Mouse (Mus musculus): ENCODE measurements around the gene Kcnj12. TPM values are rescaled to one million over a fixed set of nuclear protein-coding genes. Genes with fewer than 3 reads are reported as not detected.

Kcnj12 gene
- polyA plus RNA-seq, 1 experiment, result 12.8 TPM

DNA sequence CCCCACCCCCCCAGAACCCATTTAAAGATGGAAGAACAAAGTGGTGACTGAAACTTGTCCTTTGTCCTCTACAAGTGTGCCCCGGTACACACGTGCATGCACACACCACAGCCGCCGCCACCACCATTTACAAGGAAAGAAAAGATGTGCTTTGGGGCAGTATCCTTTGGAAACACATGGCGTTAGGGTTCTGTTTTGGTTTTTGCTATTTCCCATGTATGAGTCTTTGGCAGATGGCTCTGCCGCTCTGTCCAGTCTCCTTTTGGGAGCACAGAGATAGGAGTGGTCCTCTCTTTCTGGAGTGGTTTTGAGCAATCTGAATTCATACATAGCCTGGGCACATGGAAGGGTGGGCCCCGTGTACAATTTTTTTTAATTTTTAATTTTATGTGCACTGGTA, 8.8 kb downstream of the Kcnj12 start:
- Histone ChIP-seq H3K4me1 (ENCODE audit: control insufficient read depth, insufficient read depth, low read length) (no peaks in the 10 kb centered on the region), H3K4me3 (ENCODE audit: insufficient read depth, low read length) (no peak overlapping the region), H3K27ac (ENCODE audit: insufficient read depth, low read length) (no peak overlapping the region)
- TF ChIP-seq POLR2A (IDR thresholded peaks at IDR 0.05; ENCODE audit: extremely low read depth, insufficient read depth, low read length), result no peak
- TF ChIP-seq CTCF (IDR thresholded peaks at IDR 0.05; ENCODE audit: extremely low read depth, insufficient read depth, low read length), result no peak

GRCm38 (mm10) chr11:61031658-61032445, 9.5 kb downstream of the Kcnj12 start:
- no peak for TF ChIP-seq CTCF (IDR thresholded peaks at IDR 0.05; ENCODE audit: extremely low read depth, insufficient read depth, low read length)
- TF ChIP-seq POLR2A (IDR thresholded peaks at IDR 0.05; ENCODE audit: extremely low read depth, insufficient read depth, low read length), result no peak
- H3K4me1 ChIP-seq (ENCODE audit: control insufficient read depth, insufficient read depth, low read length), result no peaks in the 10 kb centered on the region
- H3K4me3 ChIP-seq (ENCODE audit: insufficient read depth, low read length), result no peak overlapping the region
- no peak overlapping the region for H3K27ac ChIP-seq (ENCODE audit: insufficient read depth, low read length)

GRCm38 (mm10) chr11:61032481-61032880, 10.1 kb downstream of the Kcnj12 start:
- no peak for TF ChIP-seq CTCF (IDR thresholded peaks at IDR 0.05; ENCODE audit: extremely low read depth, insufficient read depth, low read length)
- TF ChIP-seq POLR2A (IDR thresholded peaks at IDR 0.05; ENCODE audit: extremely low read depth, insufficient read depth, low read length), result no peak
- Histone ChIP-seq H3K4me3 (ENCODE audit: insufficient read depth, low read length) (no peak overlapping the region), H3K27ac (ENCODE audit: insufficient read depth, low read length) (no peak overlapping the region), H3K4me1 (ENCODE audit: control insufficient read depth, insufficient read depth, low read length) (no peaks in the 10 kb centered on the region)

GRCm38 (mm10) chr11:61033160-61033559, 10.8 kb downstream of the Kcnj12 start:
- no peak overlapping the region for H3K27ac ChIP-seq (ENCODE audit: insufficient read depth, low read length)

DNA sequence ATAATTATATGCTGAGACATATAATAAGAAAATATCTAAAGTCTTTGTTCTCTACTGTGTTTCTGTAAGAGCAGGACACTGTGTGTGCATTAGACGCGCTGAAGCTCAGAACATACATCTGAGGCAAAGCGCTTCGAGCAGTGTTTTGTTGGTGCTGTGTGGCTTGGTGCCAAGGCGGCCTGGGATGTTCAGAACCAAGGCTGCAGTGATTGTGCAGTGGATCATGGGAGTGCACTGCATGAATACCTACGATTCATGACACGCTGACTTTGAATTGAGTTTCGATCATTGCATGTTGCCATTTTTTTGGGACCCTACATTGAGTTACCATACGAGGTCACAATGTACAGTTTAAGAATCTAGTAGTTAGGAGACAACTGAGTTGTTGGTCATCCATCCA, 14.3 kb downstream of the Kcnj12 start:
- no peaks in the 10 kb centered on the region for H3K4me1 ChIP-seq (ENCODE audit: control insufficient read depth, insufficient read depth, low read length)
- H3K27ac ChIP-seq (ENCODE audit: insufficient read depth, low read length), result no peak overlapping the region
- TF ChIP-seq CTCF (IDR thresholded peaks at IDR 0.05; ENCODE audit: extremely low read depth, insufficient read depth, low read length), result no peak
- TF ChIP-seq POLR2A (IDR thresholded peaks at IDR 0.05; ENCODE audit: extremely low read depth, insufficient read depth, low read length), result no peak
- no peak overlapping the region for H3K4me3 ChIP-seq (ENCODE audit: insufficient read depth, low read length)

More at GRCm38 (mm10) chr11:61033160-61033559, 10.8 kb downstream of the Kcnj12 start:
- H3K4me1 ChIP-seq (ENCODE audit: control insufficient read depth, insufficient read depth, low read length), result no peaks in the 10 kb centered on the region
- H3K4me3 ChIP-seq (ENCODE audit: insufficient read depth, low read length), result no peak overlapping the region
- TF ChIP-seq CTCF (IDR thresholded peaks at IDR 0.05; ENCODE audit: extremely low read depth, insufficient read depth, low read length), result no peak
- no peak for TF ChIP-seq POLR2A (IDR thresholded peaks at IDR 0.05; ENCODE audit: extremely low read depth, insufficient read depth, low read length)

DNA sequence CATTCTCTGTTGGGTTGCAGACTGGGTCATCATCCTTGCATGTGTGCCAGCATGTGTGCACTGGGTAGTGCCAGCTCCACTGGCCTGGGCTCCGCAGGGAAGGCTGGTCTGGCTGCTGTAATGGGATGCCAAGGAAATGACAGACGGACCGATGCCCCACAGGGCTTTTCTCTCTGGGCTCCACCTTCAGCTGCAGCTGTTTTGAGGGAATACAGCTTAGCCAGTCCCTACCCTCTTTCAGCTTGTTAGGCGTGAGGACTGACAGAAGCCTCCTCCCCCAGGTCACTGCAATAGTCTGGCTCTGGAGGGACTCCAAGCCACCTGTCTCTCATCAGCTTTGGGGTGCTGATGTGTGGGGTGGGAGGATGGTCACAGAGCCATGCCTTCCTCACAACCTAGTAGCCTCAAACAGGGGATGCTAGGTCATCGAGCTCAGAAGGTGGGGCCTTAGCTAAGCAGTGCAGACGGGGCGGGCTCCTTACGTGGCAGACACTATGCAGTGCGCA, 16.0 kb downstream of the Kcnj12 start:
- Histone ChIP-seq H3K27ac (ENCODE audit: insufficient read depth, low read length) (no peak overlapping the region), H3K4me1 (ENCODE audit: control insufficient read depth, insufficient read depth, low read length) (peaks cover under 1% of the 10 kb centered on the region; the same call in 1 of the 2 replicates), H3K4me3 (ENCODE audit: insufficient read depth, low read length) (no peak overlapping the region)
- TF ChIP-seq POLR2A (IDR thresholded peaks at IDR 0.05; ENCODE audit: extremely low read depth, insufficient read depth, low read length), result no peak
- TF ChIP-seq CTCF (IDR thresholded peaks at IDR 0.05; ENCODE audit: extremely low read depth, insufficient read depth, low read length), result no peak

DNA sequence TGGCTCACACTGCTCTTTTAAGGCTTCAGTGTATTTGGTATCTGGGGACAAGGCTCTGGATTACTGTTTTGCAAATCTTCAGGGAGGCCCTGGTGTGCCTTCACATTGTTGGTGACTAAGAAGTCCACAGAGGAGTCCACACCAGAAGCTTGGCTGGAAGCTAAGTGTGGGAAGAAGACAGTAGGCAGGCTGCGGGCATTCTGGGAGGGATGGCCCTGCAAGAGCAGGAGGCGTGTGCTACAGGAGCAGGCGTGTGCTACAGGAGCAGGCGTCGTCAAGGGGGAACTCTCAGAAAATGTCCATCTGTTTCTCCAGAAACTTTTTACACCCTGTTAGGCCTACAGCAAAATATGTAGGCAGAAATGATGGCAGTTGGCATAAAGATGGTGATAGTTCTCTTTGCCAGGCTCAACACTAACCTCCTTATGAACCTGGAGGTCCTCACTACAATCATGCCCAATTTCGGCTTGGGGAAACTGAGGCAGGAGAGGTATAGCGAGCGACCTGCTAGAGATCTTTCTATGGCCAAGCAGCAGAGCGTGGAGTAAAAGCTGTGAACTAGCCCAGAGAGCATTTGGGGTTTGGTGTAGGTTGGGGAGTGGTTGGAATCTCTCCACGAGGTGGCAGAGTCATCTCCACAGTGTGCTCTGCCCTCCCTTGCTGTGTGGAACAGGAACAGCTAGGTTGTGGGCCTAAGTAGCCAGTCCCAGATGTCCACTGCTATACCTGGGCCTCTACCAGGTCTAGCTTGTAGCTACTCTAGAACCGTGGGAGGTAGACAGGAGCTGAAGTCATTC, 18.7 kb downstream of the Kcnj12 start:
- Histone ChIP-seq H3K4me3 (ENCODE audit: insufficient read depth, low read length) (no peak overlapping the region), H3K27ac (ENCODE audit: insufficient read depth, low read length) (no peak overlapping the region), H3K4me1 (ENCODE audit: control insufficient read depth, insufficient read depth, low read length) (peaks cover 3% of the 10 kb centered on the region; the same call in 1 of the 2 replicates)
- TF ChIP-seq POLR2A (IDR thresholded peaks at IDR 0.05; ENCODE audit: extremely low read depth, insufficient read depth, low read length) (no peak), CTCF (IDR thresholded peaks at IDR 0.05; ENCODE audit: extremely low read depth, insufficient read depth, low read length) (no peak)

DNA sequence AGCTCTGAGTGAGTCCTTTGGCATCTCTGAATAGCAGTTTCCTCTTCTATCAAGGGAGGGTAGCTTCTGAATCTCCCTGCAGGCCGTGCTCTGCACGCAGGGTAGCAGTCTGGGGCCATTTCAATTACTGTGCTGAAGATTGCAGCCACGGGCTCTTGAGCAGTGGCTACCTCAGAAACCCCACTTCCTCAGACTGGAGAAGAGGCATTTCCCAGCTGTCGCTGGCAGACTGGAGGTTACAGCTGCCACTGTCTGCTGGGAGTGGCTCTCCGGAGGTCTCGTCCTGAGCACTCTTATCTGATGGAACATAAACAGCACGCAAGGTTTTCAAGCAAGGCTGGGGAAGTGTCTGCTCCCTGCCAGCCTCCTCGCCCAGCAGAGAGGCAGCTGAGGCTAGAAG, 20.2 kb downstream of the Kcnj12 start:
- H3K4me1 ChIP-seq (ENCODE audit: control insufficient read depth, insufficient read depth, low read length), result peaks cover 3% of the 10 kb centered on the region; the same call in 1 of the 2 replicates
- TF ChIP-seq CTCF (IDR thresholded peaks at IDR 0.05; ENCODE audit: extremely low read depth, insufficient read depth, low read length) (no peak), POLR2A (IDR thresholded peaks at IDR 0.05; ENCODE audit: extremely low read depth, insufficient read depth, low read length) (no peak)
- H3K27ac ChIP-seq (ENCODE audit: insufficient read depth, low read length), result no peak overlapping the region
- no peak overlapping the region for H3K4me3 ChIP-seq (ENCODE audit: insufficient read depth, low read length)

- Histone ChIP-seq H3K27ac (ENCODE audit: insufficient read depth, low read length) (no peak overlapping the region), H3K4me1 (ENCODE audit: control insufficient read depth, insufficient read depth, low read length) (peaks cover 3% of the 10 kb centered on the region; the same call in 1 of the 2 replicates), H3K4me3 (ENCODE audit: insufficient read depth, low read length) (no peak overlapping the region)
- TF ChIP-seq POLR2A (IDR thresholded peaks at IDR 0.05; ENCODE audit: extremely low read depth, insufficient read depth, low read length), result no peak
- peak; percentile 26; the same call in 1 of the 2 replicates for TF ChIP-seq CTCF (IDR thresholded peaks at IDR 0.05; ENCODE audit: extremely low read depth, insufficient read depth, low read length)
Measured at GRCm38 (mm10) chr11:61043055-61043992, 21.0 kb downstream of the Kcnj12 start.

Measured in cortical plate, adult 2 months (tissue).